Mouse (Mus musculus) liver, adult 2 months (tissue): ENCODE measurements around the gene Allc. TPM values are rescaled to one million over a fixed set of nuclear protein-coding genes. Genes with fewer than 3 reads are reported as not detected.

ENCODE experiments used
- DNase-seq: peaks from one replicate; pipeline ENCODE4 v3.0.0-alpha.2; 2011; ENCODE audit warnings: low read depth, low spot score; ENCODE audit errors: extremely low read depth
- H3K27ac ChIP-seq: fragments of 200-500 bp; replicated peaks from 2 replicates; pipeline ENCODE4 v1.5.1; 2012; ENCODE audit warnings: low read depth, mild to moderate bottlenecking, control low read depth, inconsistent platforms, low read length; ENCODE audit not compliant: insufficient read depth
- H3K27me3 ChIP-seq: fragments of 200-500 bp; 2 replicates; pipeline ENCODE4 v1.6.1; 2012; ENCODE audit warnings: mild to moderate bottlenecking, moderate library complexity, low read length, inconsistent platforms; ENCODE audit not compliant: control insufficient read depth, insufficient read depth
- H3K36me3 ChIP-seq: fragments of 200-500 bp; 2 replicates; pipeline ENCODE4 v1.6.1; 2012; ENCODE audit warnings: low read length, inconsistent platforms; ENCODE audit not compliant: control insufficient read depth, insufficient read depth
- H3K4me1 ChIP-seq: fragments of 200-500 bp; 2 replicates; pipeline ENCODE4 v1.6.1; 2011; ENCODE audit warnings: low read length; ENCODE audit not compliant: control insufficient read depth, insufficient read depth
- H3K4me3 ChIP-seq: fragments of 200-500 bp; 2 replicates; pipeline ENCODE4 v1.5.1; 2011; ENCODE audit warnings: low read depth, mild to moderate bottlenecking, control low read depth, low read length, moderate library complexity; ENCODE audit not compliant: insufficient read depth
- H3K79me2 ChIP-seq: fragments of 200-500 bp; 2 replicates; pipeline ENCODE4 v1.6.1; 2012; ENCODE audit warnings: inconsistent platforms, mild to moderate bottlenecking, low read length, moderate library complexity; ENCODE audit not compliant: control insufficient read depth, insufficient read depth
- H3K9ac ChIP-seq: fragments of 200-500 bp; 2 replicates; pipeline ENCODE4 v1.6.1; 2012; ENCODE audit warnings: low read depth, mild to moderate bottlenecking, control low read depth, inconsistent platforms, low read length
- CTCF ChIP-seq: fragments of 200-500 bp; IDR thresholded peaks from 2 replicates; pipeline ENCODE4 v1.5.1; 2011; ENCODE audit warnings: low read depth, low read length, control low read depth
- POLR2A ChIP-seq: fragments of 200-500 bp; IDR thresholded peaks from 2 replicates; pipeline ENCODE4 v1.6.1; 2011; ENCODE audit warnings: low read length, control low read depth; ENCODE audit not compliant: insufficient read depth; ENCODE audit errors: extremely low read depth
- WGBS: fragments of 180-500 bp; shearing (Covaris S2); methylation state at CpG from one replicate; pipeline ENCODE4 v1.1.7; 2018; 5-methylcytosine and 5-hydroxymethylcytosine counted together
- polyA plus RNA-seq: library from polyadenylated mRNA; depleted of rRNA; stranded (reverse); fragments of >200 nt; gene quantifications from 2 replicates; pipeline ENCODE4 v1.2.3, GENCODE M21; 2012
- total RNA-seq: library from RNA; depleted of rRNA; stranded (reverse); fragments of >200 nt; gene quantifications from 2 replicates; pipeline ENCODE4 v1.2.3, GENCODE M21; 2014

The Allc gene
- total and polyA plus RNA-seq, 2 experiments = not detected

GRCm38 (mm10) chr12:28607546-28608305, 25.4 kb upstream of the Allc start:
- DNase-seq = no peak
- H3K79me2 ChIP-seq = no peaks in the 10 kb centered on the region
- no peaks in the 10 kb centered on the region for H3K4me1 ChIP-seq
- H3K4me3 ChIP-seq = no peak overlapping the region
- TF ChIP-seq POLR2A = no peak
- TF ChIP-seq CTCF = no peak
- H3K9ac ChIP-seq = no peak overlapping the region
- 76% methylated on average over 17 of the region's 17 CpGs for WGBS
- no peaks in the 10 kb centered on the region for H3K27me3 ChIP-seq
- H3K36me3 ChIP-seq = no peaks in the 10 kb centered on the region
- H3K27ac ChIP-seq = no peak overlapping the region

GRCm38 (mm10) chr12:28603494-28603893, 21.2 kb upstream of the Allc start:
- Histone ChIP-seq H3K79me2 (no peaks in the 10 kb centered on the region), H3K36me3 (no peaks in the 10 kb centered on the region), H3K27me3 (no peaks in the 10 kb centered on the region), H3K9ac (no peak overlapping the region), H3K4me3 (no peak overlapping the region), H3K27ac (no peak overlapping the region), H3K4me1 (no peaks in the 10 kb centered on the region)
- TF ChIP-seq POLR2A (no peak), CTCF (no peak)
- 83% methylated on average over 1 of the region's 1 CpGs for WGBS
- DNase-seq = no peak

GRCm38 (mm10) chr12:28602259-28602658, 19.9 kb upstream of the Allc start:
- Histone ChIP-seq H3K27me3 (no peaks in the 10 kb centered on the region), H3K4me1 (no peaks in the 10 kb centered on the region), H3K9ac (no peak overlapping the region), H3K36me3 (no peaks in the 10 kb centered on the region), H3K4me3 (no peak overlapping the region), H3K27ac (no peak overlapping the region), H3K79me2 (no peaks in the 10 kb centered on the region)
- DNase-seq = no peak
- 33% methylated on average over 4 of the region's 4 CpGs for WGBS
- TF ChIP-seq CTCF (no peak), POLR2A (no peak)

GRCm38 (mm10) chr12:28598526-28598991, 16.2 kb upstream of the Allc start:
- Histone ChIP-seq H3K27me3 (no peaks in the 10 kb centered on the region), H3K4me3 (no peak overlapping the region), H3K27ac (no peak overlapping the region), H3K4me1 (no peaks in the 10 kb centered on the region), H3K36me3 (no peaks in the 10 kb centered on the region), H3K9ac (no peak overlapping the region), H3K79me2 (no peaks in the 10 kb centered on the region)
- 77% methylated on average over 2 of the region's 2 CpGs for WGBS
- DNase-seq = no peak
- TF ChIP-seq POLR2A = no peak
- TF ChIP-seq CTCF = no peak

- no peaks in the 10 kb centered on the region for H3K36me3 ChIP-seq
- no peaks in the 10 kb centered on the region for H3K79me2 ChIP-seq
- no peaks in the 10 kb centered on the region for H3K27me3 ChIP-seq
- DNase-seq = no peak
- TF ChIP-seq CTCF (no peak), POLR2A (no peak)
- no peak overlapping the region for H3K27ac ChIP-seq
- no peaks in the 10 kb centered on the region for H3K4me1 ChIP-seq
- 67% methylated on average over 3 of the region's 3 CpGs for WGBS
- H3K9ac ChIP-seq = no peak overlapping the region
- no peak overlapping the region for H3K4me3 ChIP-seq
Measured at GRCm38 (mm10) chr12:28598110-28598509, 15.8 kb upstream of the Allc start.

GRCm38 (mm10) chr12:28597699-28598098, 15.4 kb upstream of the Allc start:
- no peak overlapping the region for H3K9ac ChIP-seq
- no peak overlapping the region for H3K4me3 ChIP-seq
- H3K36me3 ChIP-seq = no peaks in the 10 kb centered on the region
- H3K79me2 ChIP-seq = no peaks in the 10 kb centered on the region
- WGBS = 86% methylated on average over 9 of the region's 9 CpGs
- no peak for DNase-seq
- no peak overlapping the region for H3K27ac ChIP-seq
- TF ChIP-seq CTCF (no peak), POLR2A (no peak)
- H3K27me3 ChIP-seq = no peaks in the 10 kb centered on the region
- H3K4me1 ChIP-seq = no peaks in the 10 kb centered on the region
